Mouse (Mus musculus) embryonic fibroblast, embryonic 13.5 days (primary cell): ENCODE data around the gene Gm5460. TPM values are rescaled to one million over a fixed set of nuclear protein-coding genes. Genes with fewer than 3 reads are reported as not detected.

Experiments
- H3K27ac ChIP-seq: 2 replicates; pipeline ENCODE4 v1.5.1; 2012; ENCODE audit warnings: low read length, control low read depth, inconsistent platforms; ENCODE audit not compliant: insufficient read depth
- H3K4me1 ChIP-seq: 2 replicates; pipeline ENCODE4 v1.6.1; 2011; ENCODE audit warnings: low read length; ENCODE audit not compliant: control insufficient read depth, insufficient read depth
- H3K4me3 ChIP-seq: 2 replicates; pipeline ENCODE4 v1.5.1; 2011; ENCODE audit warnings: mild to moderate bottlenecking, control low read depth, low read length; ENCODE audit not compliant: insufficient read depth
- CTCF ChIP-seq: IDR thresholded peaks from 2 replicates; pipeline ENCODE4 v1.5.1; 2011; ENCODE audit warnings: mild to moderate bottlenecking, control low read depth, low read length, moderate library complexity, borderline replicate concordance; ENCODE audit not compliant: insufficient read depth
- POLR2A ChIP-seq: IDR thresholded peaks from 2 replicates; pipeline ENCODE4 v1.6.1; 2011; ENCODE audit warnings: low read depth, mild to moderate bottlenecking, control low read depth, low read length, moderate library complexity
- polyA plus RNA-seq: library from polyadenylated mRNA; stranded (reverse); fragments of >200 nt; gene quantifications from 2 replicates; pipeline ENCODE4 v1.2.4, GENCODE M21; 2011; ENCODE audit warnings: low read depth; ENCODE audit not compliant: missing spikeins, insufficient read length

The Gm5460 gene
- polyA plus RNA-seq, 1 experiment, result not detected

- TF ChIP-seq POLR2A (no peak), CTCF (no peak)
These were observed 74.9 kb downstream of the Gm5460 start for GRCm38 (mm10) chr14:34091475-34091874.

DNA sequence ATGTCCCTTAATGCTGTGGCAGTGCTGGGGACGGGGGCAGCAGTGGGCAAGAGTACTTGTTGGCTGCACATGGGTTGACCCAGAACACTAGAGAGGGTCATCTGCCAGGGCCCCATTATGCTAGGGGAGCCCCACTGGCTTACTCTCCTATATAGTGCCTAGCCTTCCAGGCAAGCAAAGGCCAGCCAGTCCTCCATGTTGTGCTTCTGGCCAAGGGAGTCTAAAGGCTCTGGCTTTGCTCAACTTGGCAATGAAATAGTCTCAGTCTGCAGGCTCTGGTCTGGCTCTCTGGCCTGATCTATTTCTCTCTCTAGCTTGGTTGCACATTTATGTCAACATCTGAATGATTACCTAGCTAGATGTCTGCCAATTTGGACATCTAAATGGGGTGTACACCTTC is 76.3 kb downstream of the Gm5460 start:
- no peak overlapping the region for H3K4me3 ChIP-seq
- TF ChIP-seq POLR2A (no peak), CTCF (no peak)
- no peaks in the 10 kb centered on the region for H3K4me1 ChIP-seq
- H3K27ac ChIP-seq, result no peak overlapping the region

More at GRCm38 (mm10) chr14:34091475-34091874, 74.9 kb downstream of the Gm5460 start:
- Histone ChIP-seq H3K27ac (no peak overlapping the region), H3K4me1 (peaks cover 9% of the 10 kb centered on the region; the same call in 1 of the 2 replicates), H3K4me3 (no peak overlapping the region)

GRCm38 (mm10) chr14:34096161-34096560 is 79.6 kb downstream of the Gm5460 start:
- Histone ChIP-seq H3K4me3 (no peak overlapping the region), H3K4me1 (peaks cover 9% of the 10 kb centered on the region), H3K27ac (no peak overlapping the region)
- TF ChIP-seq POLR2A (no peak), CTCF (no peak)

Other genes with a start within 250 kb of the Gm5460 start
- 1.1 and 7.0 TPM in 2 replicates for gene Gdf10, start 93.2 kb upstream of the Gm5460 start, polyA plus RNA-seq
- gene Gdf2, start 75.7 kb upstream of the Gm5460 start, polyA plus RNA-seq, result not detected in 2 replicates
- not detected in 2 replicates for gene Rbp3, start 62.8 kb upstream of the Gm5460 start, polyA plus RNA-seq
- gene Zfp488, start 38.0 kb upstream of the Gm5460 start, polyA plus RNA-seq, result not detected in 2 replicates
- gene Gm30083, start 1.6 kb upstream of the Gm5460 start, polyA plus RNA-seq, result not detected in 2 replicates
- not detected in 2 replicates for gene Antxrl, start 35.9 kb downstream of the Gm5460 start, polyA plus RNA-seq
- 28.1 and 42.9 TPM in 2 replicates for gene Anxa8, start 69.2 kb downstream of the Gm5460 start, polyA plus RNA-seq
- gene A630023A22Rik, start 86.0 kb downstream of the Gm5460 start, polyA plus RNA-seq, result 1.6 and 2.8 TPM in 2 replicates
- gene Npy4r, start 135.7 kb downstream of the Gm5460 start, polyA plus RNA-seq, result not detected in 2 replicates
- gene Gprin2, start 184.9 kb downstream of the Gm5460 start, polyA plus RNA-seq, result 0.12 and 0.46 TPM in 2 replicates
- not detected in 2 replicates for gene Syt15, start 202.8 kb downstream of the Gm5460 start, polyA plus RNA-seq